Mouse (Mus musculus) liver, postnatal 0 days (tissue): ENCODE measurements around the gene Cmah.

Source experiments
- CTCF ChIP-seq: sonication (generic); IDR thresholded peaks from 2 replicates; pipeline ENCODE4 v1.5.1; 2016; ENCODE audit warnings: antibody characterized with exemption, low read depth
- EP300 ChIP-seq: IDR thresholded peaks from 2 replicates; pipeline ENCODE4 v1.6.1; 2016; ENCODE audit warnings: antibody characterized with exemption, low read depth, mild to moderate bottlenecking

- no peak for TF ChIP-seq CTCF
- TF ChIP-seq EP300 = no peak
Measured at GRCm38 (mm10) chr13:24418814-24419213, 91.6 kb downstream of the Cmah start.
